Mouse (Mus musculus) c-Kit-positive CD71-positive TER-119-positive erythroid progenitor cells, embryonic 14.5 days (primary cell): ENCODE data around the gene Grin2b.

Experiments used
- DNase-seq: peaks from one replicate; pipeline ENCODE4 v3.0.0-alpha.2; 2013; ENCODE audit warnings: low spot score

Grin2b gene

GRCm38 (mm10) chr6:136100241-136100640 is 73.1 kb downstream of the Grin2b start:
- no peak for DNase-seq

- no peak for DNase-seq
Observed at GRCm38 (mm10) chr6:136096269-136096668, 77.0 kb downstream of the Grin2b start.

- DNase-seq = no peak
Observed at GRCm38 (mm10) chr6:136079991-136080734, 93.1 kb downstream of the Grin2b start.

GRCm38 (mm10) chr6:136072326-136073054 is 100.8 kb downstream of the Grin2b start:
- DNase-seq = no peak

- no peak for DNase-seq
Observed at GRCm38 (mm10) chr6:136070101-136070500, 103.2 kb downstream of the Grin2b start.

GRCm38 (mm10) chr6:136053346-136053745 is 120.0 kb downstream of the Grin2b start:
- no peak for DNase-seq

- DNase-seq = no peak
Observed at GRCm38 (mm10) chr6:136050346-136050745, 123.0 kb downstream of the Grin2b start.

GRCm38 (mm10) chr6:136048084-136048483 is 125.2 kb downstream of the Grin2b start:
- no peak for DNase-seq

GRCm38 (mm10) chr6:136046091-136046490 is 127.2 kb downstream of the Grin2b start:
- no peak for DNase-seq

- no peak for DNase-seq
Observed at GRCm38 (mm10) chr6:136044461-136044860, 128.8 kb downstream of the Grin2b start.

- DNase-seq = no peak
Observed at GRCm38 (mm10) chr6:136042375-136042774, 130.9 kb downstream of the Grin2b start.

GRCm38 (mm10) chr6:136041821-136042220 is 131.5 kb downstream of the Grin2b start:
- no peak for DNase-seq

GRCm38 (mm10) chr6:136040931-136041330 is 132.4 kb downstream of the Grin2b start:
- no peak for DNase-seq

- no peak for DNase-seq
Observed at GRCm38 (mm10) chr6:136029235-136029939, 143.9 kb downstream of the Grin2b start.

GRCm38 (mm10) chr6:136026936-136027335 is 146.4 kb downstream of the Grin2b start:
- no peak for DNase-seq

GRCm38 (mm10) chr6:136025801-136026200 is 147.5 kb downstream of the Grin2b start:
- no peak for DNase-seq

GRCm38 (mm10) chr6:136020460-136020859 is 152.9 kb downstream of the Grin2b start:
- no peak for DNase-seq

GRCm38 (mm10) chr6:136018962-136019361 is 154.3 kb downstream of the Grin2b start:
- DNase-seq = no peak

GRCm38 (mm10) chr6:136013556-136014380 is 159.5 kb downstream of the Grin2b start:
- no peak for DNase-seq

- DNase-seq = no peak
Observed at GRCm38 (mm10) chr6:136011533-136011932, 161.8 kb downstream of the Grin2b start.

GRCm38 (mm10) chr6:136011038-136011311 is 162.3 kb downstream of the Grin2b start:
- DNase-seq = no peak
